8 mouse cellular contexts compared by ENCODE assay signal in genomic region chr13:51833611-51834010, GRCm38 (mm10). TPM values are rescaled to one million over a fixed set of nuclear protein-coding genes. Genes with fewer than 3 reads are reported as not detected.
DNase-seq lines count a peak whose midpoint lies in the region; ATAC-seq and TF ChIP-seq lines count a peak whose summit lies in the region.
"Had no signal": no experiment of that assay in that cellular context is flagged by ENCODE, and none has a peak within 500 bp of the region (broad histone marks: within the 10 kb centered on the region; RNA-seq: fewer than 3 reads in every experiment).

No protein-coding gene starts in this region.

- peak overlapping the region; percentile 49; the same call in 1 of the 2 replicates for H3K27ac ChIP-seq in midbrain, embryonic 10.5 days (replicated peaks)
- no peak overlapping the region for H3K27ac ChIP-seq in midbrain, embryonic 14.5 days (replicated peaks; ENCODE audit: low read depth, low read length)
- no peak overlapping the region for H3K27ac ChIP-seq in intestine, postnatal 0 days (ENCODE audit: low read depth, low read length)
- H3K27ac ChIP-seq in stomach, embryonic 16.5 days (ENCODE audit: low read length): no peak overlapping the region
- H3K27ac ChIP-seq: heart, embryonic 13.5 days had no signal

- 64% methylated on average over 2 of the region's 2 CpGs for WGBS in midbrain, embryonic 10.5 days
- WGBS in midbrain, embryonic 14.5 days: 58% methylated on average over 2 of the region's 2 CpGs
- 47% methylated on average over 2 of the region's 2 CpGs for WGBS in intestine, postnatal 0 days
- 48% methylated on average over 2 of the region's 2 CpGs for WGBS in stomach, embryonic 16.5 days

- TF ChIP-seq CTCF in intestine, postnatal 0 days (IDR thresholded peaks at IDR 0.05; ENCODE audit: low read depth): no peak

- no peak overlapping the region for H3K9ac ChIP-seq in midbrain, embryonic 14.5 days (replicated peaks; ENCODE audit: low read length)
- no peak overlapping the region for H3K9ac ChIP-seq in intestine, postnatal 0 days (ENCODE audit: low read depth, low read length)
- H3K9ac ChIP-seq in stomach, embryonic 16.5 days (ENCODE audit: low read length): no peak overlapping the region
- H3K9ac ChIP-seq: heart, embryonic 13.5 days had no signal

- no peak overlapping the region for H3K4me2 ChIP-seq in midbrain, embryonic 14.5 days (ENCODE audit: low read length)
- no peak overlapping the region for H3K4me2 ChIP-seq in intestine, postnatal 0 days (replicated peaks; ENCODE audit: low read depth)
- H3K4me2 ChIP-seq in stomach, embryonic 16.5 days (ENCODE audit: low read depth, low read length): no peak overlapping the region
- H3K4me2 ChIP-seq: heart, embryonic 13.5 days had no signal

- no peak for ATAC-seq in midbrain, embryonic 14.5 days (ENCODE audit: low FRiP score, low TSS enrichment)
- peak; percentile 39; the same call in 1 of the 2 replicates for ATAC-seq in intestine, postnatal 0 days
- peak; percentile 65; the same call in 1 of the 2 replicates for ATAC-seq in stomach, embryonic 16.5 days (ENCODE audit: insufficient read depth, low FRiP score)

- H3K36me3 ChIP-seq in midbrain, embryonic 10.5 days: no peaks in the 10 kb centered on the region
- H3K36me3 ChIP-seq in midbrain, embryonic 14.5 days (ENCODE audit: control insufficient read depth, insufficient read depth, low read length): no peaks in the 10 kb centered on the region
- no peaks in the 10 kb centered on the region for H3K36me3 ChIP-seq in intestine, postnatal 0 days (ENCODE audit: control insufficient read depth, insufficient read depth)
- no peaks in the 10 kb centered on the region for H3K36me3 ChIP-seq in stomach, embryonic 16.5 days (ENCODE audit: control insufficient read depth, insufficient read depth, low read length)
- H3K36me3 ChIP-seq: heart, embryonic 13.5 days had no signal

- H3K27me3 ChIP-seq in midbrain, embryonic 10.5 days (ENCODE audit: low read depth, poor library complexity, severe bottlenecking): peaks cover 38% of the 10 kb centered on the region
- peaks cover 16% of the 10 kb centered on the region for H3K27me3 ChIP-seq in midbrain, embryonic 14.5 days (ENCODE audit: control insufficient read depth, insufficient read depth, low read length)
- H3K27me3 ChIP-seq in intestine, postnatal 0 days (replicated peaks; ENCODE audit: control insufficient read depth, insufficient read depth, low read length): no peaks in the 10 kb centered on the region
- no peaks in the 10 kb centered on the region for H3K27me3 ChIP-seq in stomach, embryonic 16.5 days (ENCODE audit: control insufficient read depth, insufficient read depth, low read length)

- no peaks in the 10 kb centered on the region for H3K9me3 ChIP-seq in midbrain, embryonic 10.5 days (replicated peaks)
- no peaks in the 10 kb centered on the region for H3K9me3 ChIP-seq in midbrain, embryonic 14.5 days (ENCODE audit: control insufficient read depth, low read length)
- H3K9me3 ChIP-seq in intestine, postnatal 0 days (ENCODE audit: control insufficient read depth): no peaks in the 10 kb centered on the region
- no peaks in the 10 kb centered on the region for H3K9me3 ChIP-seq in stomach, embryonic 16.5 days (replicated peaks; ENCODE audit: control insufficient read depth, low read length)
- H3K9me3 ChIP-seq: heart, embryonic 13.5 days had no signal

- H3K4me1 ChIP-seq in midbrain, embryonic 10.5 days: peaks cover 21% of the 10 kb centered on the region
- no peaks in the 10 kb centered on the region for H3K4me1 ChIP-seq in midbrain, embryonic 14.5 days (ENCODE audit: control insufficient read depth, insufficient read depth, low read length)
- H3K4me1 ChIP-seq in intestine, postnatal 0 days (replicated peaks; ENCODE audit: control insufficient read depth, insufficient read depth, low read length): no peaks in the 10 kb centered on the region
- 0 out of 2 replicates have a peak, but pooled peaks cover 3% of the 10 kb centered on the region for H3K4me1 ChIP-seq in stomach, embryonic 16.5 days (ENCODE audit: control insufficient read depth, insufficient read depth, low read length)

- H3K4me3 ChIP-seq in midbrain, embryonic 10.5 days: no peak overlapping the region
- H3K4me3 ChIP-seq in midbrain, embryonic 14.5 days (replicated peaks; ENCODE audit: low read depth, low read length): no peak overlapping the region
- H3K4me3 ChIP-seq in intestine, postnatal 0 days (ENCODE audit: low read depth, low read length): no peak overlapping the region
- no peak overlapping the region for H3K4me3 ChIP-seq in stomach, embryonic 16.5 days (replicated peaks; ENCODE audit: low read length)
- H3K4me3 ChIP-seq: heart, embryonic 13.5 days had no signal

- no peak for DNase-seq in midbrain, embryonic 10.5 days (ENCODE audit: low spot score)
- no peak for DNase-seq in midbrain, embryonic 14.5 days
- peak; percentile 90 for DNase-seq in cerebellum, adult 8-10 months
- no peak for DNase-seq in ovary, postnatal 36 days (ENCODE audit: low spot score)
- no peak for DNase-seq in spleen, adult 18-20 months

RNA-seq across cellular contexts. Expression of gene Gadd45g, which starts 12.9 kb away (rescaled TPM):
- polyA plus RNA-seq in midbrain, embryonic 10.5 days (2016; fragmentation: Nextera tagmentation; extraction: Ambion mirVana): 192 and 243 TPM in 2 replicates
- polyA plus RNA-seq in midbrain, embryonic 14.5 days (2014; fragmentation: Nextera tagmentation; extraction: Ambion mirVana): 58.7 and 85.9 TPM in 2 replicates
- 28.7 and 32.7 TPM in 2 replicates for polyA plus RNA-seq in intestine, postnatal 0 days (2015; fragmentation: Nextera tagmentation; extraction: Ambion mirVana)
- 41.4 and 44.0 TPM in 2 replicates for polyA plus RNA-seq in stomach, embryonic 16.5 days (2015; fragmentation: Nextera tagmentation; extraction: Ambion mirVana)

RNA-seq across cellular contexts. Expression of gene Sema4d, which starts 40.1 kb away (rescaled TPM):
- polyA plus RNA-seq in midbrain, embryonic 10.5 days (2016; fragmentation: Nextera tagmentation; extraction: Ambion mirVana): 5.6 and 5.9 TPM in 2 replicates
- polyA plus RNA-seq in midbrain, embryonic 14.5 days (2014; fragmentation: Nextera tagmentation; extraction: Ambion mirVana): 11.5 and 13.3 TPM in 2 replicates
- 3.4 TPM in 2 replicates for polyA plus RNA-seq in intestine, postnatal 0 days (2015; fragmentation: Nextera tagmentation; extraction: Ambion mirVana)
- 11.5 and 14.1 TPM in 2 replicates for polyA plus RNA-seq in stomach, embryonic 16.5 days (2015; fragmentation: Nextera tagmentation; extraction: Ambion mirVana)
